Mouse (Mus musculus): ENCODE data around the gene Gm19935. TPM values are rescaled to one million over a fixed set of nuclear protein-coding genes. Genes with fewer than 3 reads are reported as not detected.

The Gm19935 gene
- polyA plus RNA-seq, 1 experiment: not detected

DNA sequence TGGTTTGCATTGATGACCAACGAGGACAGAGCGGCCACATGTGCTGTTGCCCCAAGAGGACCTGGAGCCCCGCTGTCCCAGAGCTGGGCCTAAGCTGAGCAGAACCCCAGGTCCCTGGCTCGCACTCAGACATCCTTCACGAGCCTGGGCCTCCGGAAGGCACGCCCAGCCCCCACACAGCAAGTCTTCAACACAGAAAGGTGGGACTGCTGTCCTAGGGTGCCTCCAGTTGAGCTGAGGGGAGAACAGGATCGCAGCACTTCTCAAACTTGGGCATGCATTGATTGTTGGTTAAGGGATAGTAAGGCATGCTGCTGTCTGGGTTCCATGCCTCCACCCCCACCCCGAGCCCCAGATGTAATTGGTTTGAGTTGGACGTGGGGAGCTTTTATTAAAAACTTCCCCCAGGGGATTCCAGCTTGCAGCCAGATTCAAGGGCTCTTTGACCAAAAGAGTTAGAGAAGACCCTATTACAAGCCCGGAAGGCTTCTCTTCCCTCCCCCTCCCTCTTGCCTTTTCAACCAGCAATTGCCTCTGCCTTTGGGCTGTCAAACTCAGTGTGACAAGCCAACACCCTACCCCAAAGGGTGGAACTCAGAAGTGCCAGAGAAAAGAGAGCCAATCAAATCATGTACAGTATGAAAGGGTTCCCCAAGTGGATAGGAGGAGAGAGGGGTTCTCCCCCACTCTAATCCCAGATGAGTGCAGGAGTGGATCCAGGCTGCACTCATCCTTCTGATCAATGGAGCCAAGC is 12.0 kb upstream of the Gm19935 start:
- peak overlapping the region; percentile 35 for H3K4me3 ChIP-seq
- peak overlapping the region; percentile 0 for H3ac ChIP-seq (ENCODE audit: control insufficient read depth, insufficient read length)
- no peaks in the 10 kb centered on the region for H3K79me2 ChIP-seq (ENCODE audit: control insufficient read depth, insufficient read depth)
- no peak for TF ChIP-seq MAX (IDR thresholded peaks at IDR 0.05; ENCODE audit: low read depth)
- no peak for TF ChIP-seq MYOD1 (IDR thresholded peaks at IDR 0.05; ENCODE audit: control insufficient read depth in 1 of 3, insufficient read length in 2 of 3, low read depth in 2 of 3)
- TF ChIP-seq CEBPB (IDR thresholded peaks at IDR 0.05; ENCODE audit: insufficient read depth, poor library complexity, severe bottlenecking): no peak
- no peak for TF ChIP-seq POLR2A (IDR thresholded peaks at IDR 0.05; ENCODE audit: insufficient read length, low read depth)
- no peak for TF ChIP-seq SRF (IDR thresholded peaks at IDR 0.05; ENCODE audit: control insufficient read depth, insufficient read length, low read depth)
- TF ChIP-seq MYOG (IDR thresholded peaks at IDR 0.05; ENCODE audit: control insufficient read depth in 1 of 3, insufficient read depth in 1 of 3, insufficient read length in 2 of 3, low read depth in 2 of 3): no peak
- no peak for TF ChIP-seq TCF3 (IDR thresholded peaks at IDR 0.05; ENCODE audit: insufficient read length, low read depth)
- no peak for TF ChIP-seq E2F4 (IDR thresholded peaks at IDR 0.05; ENCODE audit: insufficient read depth)
- no peak for TF ChIP-seq TCF12 (IDR thresholded peaks at IDR 0.05; ENCODE audit: insufficient read depth, poor library complexity, severe bottlenecking)
- no peak for TF ChIP-seq POLR2AphosphoS2 (IDR thresholded peaks at IDR 0.05; ENCODE audit: insufficient read length, low read depth)
- no peak for TF ChIP-seq USF1 (IDR thresholded peaks at IDR 0.05; ENCODE audit: low read depth)
- no peak for TF ChIP-seq REST (IDR thresholded peaks at IDR 0.05; ENCODE audit: insufficient read depth, insufficient read length)
- H3K4me2 ChIP-seq (ENCODE audit: low read depth): peak overlapping the region; percentile 92
- H3K36me3 ChIP-seq (ENCODE audit: control insufficient read depth, insufficient read depth): no peaks in the 10 kb centered on the region
- no peaks in the 10 kb centered on the region for H3K27me3 ChIP-seq (ENCODE audit: control insufficient read depth, insufficient read depth, insufficient read length)

DNA sequence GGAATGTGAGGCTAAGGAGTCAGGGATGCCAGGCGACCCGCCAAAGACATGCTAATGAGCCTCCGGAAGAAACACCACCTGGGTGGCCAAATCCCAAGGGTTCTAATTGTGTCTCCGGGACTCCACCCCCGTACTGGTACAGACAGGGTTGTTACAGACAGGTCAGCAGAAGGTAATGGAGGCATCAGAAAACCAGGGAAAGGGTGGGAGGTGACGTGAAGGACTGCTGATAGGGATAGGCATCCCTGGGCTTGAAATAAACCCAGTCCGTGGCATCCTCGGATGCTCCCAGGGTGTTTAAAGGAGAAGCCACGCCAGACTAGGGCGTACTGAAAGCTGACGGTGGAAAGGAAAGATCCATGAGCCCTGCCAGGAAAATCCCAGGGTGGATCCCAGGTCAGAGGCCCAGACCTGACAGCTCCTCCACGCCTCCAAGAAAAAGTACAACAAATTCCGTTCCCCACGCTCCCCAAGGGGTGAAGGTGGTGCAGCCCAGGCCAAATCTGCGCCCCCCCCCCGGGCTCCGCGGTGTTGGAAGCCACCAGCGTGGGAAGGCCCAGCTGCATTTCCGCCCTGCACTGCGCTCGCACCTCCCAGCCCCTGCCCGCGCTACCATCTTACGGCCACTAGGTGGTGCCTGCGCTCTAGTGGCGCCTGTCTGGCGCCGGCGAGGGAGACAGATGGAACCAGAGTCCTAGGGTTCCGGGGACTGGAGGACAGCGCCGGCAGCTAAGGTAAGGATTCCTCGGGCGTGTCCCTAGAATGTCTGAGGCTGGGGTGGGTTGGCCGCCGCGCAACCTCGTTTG is 11.2 kb upstream of the Gm19935 start, which contains the start of gene Chd9:
Gene Chd9, plus strand, starts transcription at position 172 of the 806 bp plus-strand sequence.
- Histone ChIP-seq H3K27me3 (ENCODE audit: control insufficient read depth, insufficient read depth, insufficient read length) (no peaks in the 10 kb centered on the region), H3K36me3 (ENCODE audit: control insufficient read depth, insufficient read depth) (no peaks in the 10 kb centered on the region), H3ac (ENCODE audit: control insufficient read depth, insufficient read length) (peak within 1 kb of the TSS; percentile 0), H3K79me2 (ENCODE audit: control insufficient read depth, insufficient read depth) (no peaks in the 10 kb centered on the region), H3K4me2 (ENCODE audit: low read depth) (peak within 1 kb of the TSS; percentile 92), H3K4me3 (peak within 1 kb of the TSS; percentile 35)
- TF ChIP-seq MYOD1 (IDR thresholded peaks at IDR 0.05; ENCODE audit: control insufficient read depth in 1 of 3, insufficient read length in 2 of 3, low read depth in 2 of 3): peak in 1 of 3 experiments; percentile 61
- TF ChIP-seq TCF3 (IDR thresholded peaks at IDR 0.05; ENCODE audit: insufficient read length, low read depth): peak; percentile 10
- peak; percentile 17 for TF ChIP-seq POLR2A (IDR thresholded peaks at IDR 0.05; ENCODE audit: insufficient read length, low read depth)
- TF ChIP-seq REST (IDR thresholded peaks at IDR 0.05; ENCODE audit: insufficient read depth, insufficient read length): no peak
- TF ChIP-seq TCF12 (IDR thresholded peaks at IDR 0.05; ENCODE audit: insufficient read depth, poor library complexity, severe bottlenecking): no peak
- peak in 2 of 3 experiments; percentile 31 to 49 for TF ChIP-seq MYOG (IDR thresholded peaks at IDR 0.05; ENCODE audit: control insufficient read depth in 1 of 3, insufficient read depth in 1 of 3, insufficient read length in 2 of 3, low read depth in 2 of 3)

DNA sequence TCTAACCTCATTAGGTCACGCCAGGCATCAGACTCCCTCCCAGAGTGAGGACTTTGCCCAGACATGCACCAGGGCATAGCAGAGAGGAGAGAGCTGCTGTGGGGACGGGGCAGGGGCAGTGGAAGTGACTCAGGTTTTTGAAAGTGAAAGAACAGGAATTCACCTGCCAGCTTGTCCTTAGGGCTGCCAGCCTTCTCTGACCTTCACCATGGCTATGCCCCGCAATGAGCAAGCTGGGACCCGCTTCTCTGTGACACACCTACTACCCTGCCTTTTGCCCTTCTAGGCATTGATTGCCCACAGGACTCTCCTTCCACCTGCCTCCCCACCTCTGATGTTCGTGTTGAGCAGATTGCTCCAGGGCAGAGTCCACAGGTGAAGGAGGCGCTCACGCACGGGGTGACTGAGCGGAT is 8.3 kb upstream of the Gm19935 start:
- TF ChIP-seq CEBPB (IDR thresholded peaks at IDR 0.05; ENCODE audit: insufficient read depth, poor library complexity, severe bottlenecking): no peak
- TF ChIP-seq MYOD1 (IDR thresholded peaks at IDR 0.05; ENCODE audit: control insufficient read depth in 1 of 3, insufficient read length in 2 of 3, low read depth in 2 of 3): no peak
- no peak for TF ChIP-seq E2F4 (IDR thresholded peaks at IDR 0.05; ENCODE audit: insufficient read depth)
- no peak for TF ChIP-seq TCF12 (IDR thresholded peaks at IDR 0.05; ENCODE audit: insufficient read depth, poor library complexity, severe bottlenecking)
- TF ChIP-seq TCF3 (IDR thresholded peaks at IDR 0.05; ENCODE audit: insufficient read length, low read depth): no peak
- TF ChIP-seq USF1 (IDR thresholded peaks at IDR 0.05; ENCODE audit: low read depth): no peak
- TF ChIP-seq MYOG (IDR thresholded peaks at IDR 0.05; ENCODE audit: control insufficient read depth in 1 of 3, insufficient read depth in 1 of 3, insufficient read length in 2 of 3, low read depth in 2 of 3): no peak
- no peak for TF ChIP-seq SRF (IDR thresholded peaks at IDR 0.05; ENCODE audit: control insufficient read depth, insufficient read length, low read depth)
- TF ChIP-seq MAX (IDR thresholded peaks at IDR 0.05; ENCODE audit: low read depth): no peak
- TF ChIP-seq REST (IDR thresholded peaks at IDR 0.05; ENCODE audit: insufficient read depth, insufficient read length): no peak
- TF ChIP-seq POLR2A (IDR thresholded peaks at IDR 0.05; ENCODE audit: insufficient read length, low read depth): no peak
- no peak for TF ChIP-seq POLR2AphosphoS2 (IDR thresholded peaks at IDR 0.05; ENCODE audit: insufficient read length, low read depth)

DNA sequence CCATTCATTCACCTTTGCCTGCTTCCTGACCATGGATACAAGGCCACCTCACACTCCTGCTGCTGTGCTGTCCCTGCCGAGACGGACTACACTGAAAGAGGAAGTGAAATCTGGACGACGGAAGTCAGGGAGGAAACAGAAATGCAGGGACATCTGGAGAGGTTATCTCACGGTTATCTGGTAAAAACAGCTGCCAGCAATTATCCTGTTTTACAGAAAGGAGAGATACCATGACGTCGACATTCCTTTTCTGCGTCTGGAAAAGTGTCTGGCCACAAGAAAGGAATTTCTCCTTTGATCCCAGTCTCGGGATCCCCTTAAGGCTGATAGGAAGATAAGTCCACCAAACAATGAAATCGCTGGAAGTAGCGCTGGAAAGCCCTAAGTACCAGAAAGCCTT is 5.2 kb upstream of the Gm19935 start:
- H3K4me3 ChIP-seq: no peak overlapping the region

More for the DNA sequence above, 8.3 kb upstream of the Gm19935 start:
- no peaks in the 10 kb centered on the region for H3K36me3 ChIP-seq (ENCODE audit: control insufficient read depth, insufficient read depth)
- no peak overlapping the region for H3K4me3 ChIP-seq
- no peak overlapping the region for H3ac ChIP-seq (ENCODE audit: control insufficient read depth, insufficient read length)
- no peaks in the 10 kb centered on the region for H3K79me2 ChIP-seq (ENCODE audit: control insufficient read depth, insufficient read depth)
- no peak overlapping the region for H3K4me2 ChIP-seq (ENCODE audit: low read depth)
- H3K27me3 ChIP-seq (ENCODE audit: control insufficient read depth, insufficient read depth, insufficient read length): no peaks in the 10 kb centered on the region

More for the DNA sequence above, 5.2 kb upstream of the Gm19935 start:
- Histone ChIP-seq H3ac (ENCODE audit: control insufficient read depth, insufficient read length) (no peak overlapping the region), H3K4me2 (ENCODE audit: low read depth) (no peak overlapping the region), H3K36me3 (ENCODE audit: control insufficient read depth, insufficient read depth) (no peaks in the 10 kb centered on the region), H3K27me3 (ENCODE audit: control insufficient read depth, insufficient read depth, insufficient read length) (no peaks in the 10 kb centered on the region), H3K79me2 (ENCODE audit: control insufficient read depth, insufficient read depth) (no peaks in the 10 kb centered on the region)
- no peak for TF ChIP-seq MYOD1 (IDR thresholded peaks at IDR 0.05; ENCODE audit: control insufficient read depth in 1 of 3, insufficient read length in 2 of 3, low read depth in 2 of 3)
- TF ChIP-seq TCF3 (IDR thresholded peaks at IDR 0.05; ENCODE audit: insufficient read length, low read depth): no peak
- no peak for TF ChIP-seq SRF (IDR thresholded peaks at IDR 0.05; ENCODE audit: control insufficient read depth, insufficient read length, low read depth)
- no peak for TF ChIP-seq POLR2A (IDR thresholded peaks at IDR 0.05; ENCODE audit: insufficient read length, low read depth)
- TF ChIP-seq USF1 (IDR thresholded peaks at IDR 0.05; ENCODE audit: low read depth): no peak
- TF ChIP-seq E2F4 (IDR thresholded peaks at IDR 0.05; ENCODE audit: insufficient read depth): no peak
- TF ChIP-seq TCF12 (IDR thresholded peaks at IDR 0.05; ENCODE audit: insufficient read depth, poor library complexity, severe bottlenecking): no peak
- no peak for TF ChIP-seq POLR2AphosphoS2 (IDR thresholded peaks at IDR 0.05; ENCODE audit: insufficient read length, low read depth)
- TF ChIP-seq CEBPB (IDR thresholded peaks at IDR 0.05; ENCODE audit: insufficient read depth, poor library complexity, severe bottlenecking): no peak
- TF ChIP-seq REST (IDR thresholded peaks at IDR 0.05; ENCODE audit: insufficient read depth, insufficient read length): no peak
- no peak for TF ChIP-seq MYOG (IDR thresholded peaks at IDR 0.05; ENCODE audit: control insufficient read depth in 1 of 3, insufficient read depth in 1 of 3, insufficient read length in 2 of 3, low read depth in 2 of 3)
- TF ChIP-seq MAX (IDR thresholded peaks at IDR 0.05; ENCODE audit: low read depth): no peak

All from myocyte (in vitro differentiated cells).